Comparison of ENCODE assay signal across 20 mouse cellular contexts in the genomic region with DNA sequence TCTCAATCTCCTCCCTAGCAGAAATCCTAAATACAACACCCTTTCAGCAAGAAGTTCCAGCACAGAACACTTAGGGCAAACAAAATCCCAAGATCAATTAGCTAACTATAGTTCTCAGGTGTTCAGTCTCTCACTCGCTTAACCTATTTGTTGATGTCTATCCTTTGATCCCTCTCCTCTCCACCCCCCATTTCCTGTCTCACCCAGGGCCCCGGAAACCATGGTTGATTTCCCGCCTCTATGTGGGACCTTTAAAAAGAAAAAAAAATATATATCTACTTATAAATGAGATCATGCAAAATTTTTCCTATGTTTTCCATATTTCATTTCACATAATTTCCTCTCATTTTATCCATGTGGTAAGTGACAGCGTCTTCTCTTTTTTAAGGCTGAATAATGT. TPM values are rescaled to one million over a fixed set of nuclear protein-coding genes. Genes with fewer than 3 reads are reported as not detected.
A peak's percentile ranks its signal among the peaks of the same experiment; 100 is the strongest.
DNase-seq lines count a peak whose midpoint lies in the region; ATAC-seq and TF ChIP-seq lines count a peak whose summit lies in the region.
"Had no signal": no experiment of that assay in that cellular context is flagged by ENCODE, and none has a peak within 500 bp of the region (broad histone marks: within the 10 kb centered on the region; RNA-seq: fewer than 3 reads in every experiment).

No protein-coding gene starts in this region.

- WGBS in spleen, adult 2 months = 10% methylated on average over 4 of the region's 4 CpGs

- H3K4me1 ChIP-seq in spleen, adult 2 months (ENCODE audit: control insufficient read depth, insufficient read depth, insufficient read length) = peaks cover 43% of the 10 kb centered on the region; the same call in 1 of the 2 replicates

- peaks cover 12% of the 10 kb centered on the region; the same call in 1 of the 2 replicates for H3K36me3 ChIP-seq in spleen, adult 2 months (ENCODE audit: control insufficient read depth, insufficient read depth, low read length)

- no peak overlapping the region for H3K4me3 ChIP-seq in spleen, adult 2 months (ENCODE audit: extremely low read depth, insufficient read depth, insufficient read length)
- H3K4me3 ChIP-seq: heart, embryonic 12.5 days; hindbrain, embryonic 10.5 days had no signal

- peak; percentile 1 for DNase-seq in cerebellum, adult 9-10 months
- no peak for DNase-seq in cerebellum, postnatal 10 days
- DNase-seq in spleen, adult 2 months (ENCODE audit: low read depth in 1 of 2, low spot score in 2 of 2) = peak in 1 of 2 experiments; percentile 32
- DNase-seq in spleen, postnatal 4 days (ENCODE audit: low spot score in 2 of 2) = no peak
- DNase-seq in thymus, postnatal 36 days = peak; percentile 66 to 78
- no peak for DNase-seq in cerebellum, adult 11 months
- DNase-seq: adrenal gland, adult 8-10 months; cerebellum, postnatal 36 days; gastrocnemius, postnatal 25 days; layer of hippocampus, adult 9-11 months had no signal

- peak overlapping the region; percentile 83 for H3K27ac ChIP-seq in spleen, adult 2 months (ENCODE audit: insufficient read depth, low read length)
- H3K27ac ChIP-seq: hindbrain, embryonic 10.5 days; kidney, postnatal 0 days had no signal

- peak; percentile 2; the same call in 1 of the 2 replicates for ATAC-seq in megakaryocyte, adult 5-6 weeks (ENCODE audit: poor library complexity, severe bottlenecking)
- no peak for ATAC-seq in megakaryocyte-erythroid progenitor cell, adult 5-6 weeks (replicated peaks; ENCODE audit: low FRiP score, low TSS enrichment, poor library complexity, severe bottlenecking)

- TF ChIP-seq POLR2A in spleen, adult 2 months (IDR thresholded peaks at IDR 0.05; ENCODE audit: low read depth, low read length) = no peak

- no peaks in the 10 kb centered on the region for H3K27me3 ChIP-seq in spleen, adult 2 months (ENCODE audit: control insufficient read depth, insufficient read depth, low read length)
- H3K27me3 ChIP-seq: heart, embryonic 12.5 days had no signal

- no peak for TF ChIP-seq CTCF in spleen, adult 2 months (IDR thresholded peaks at IDR 0.05; ENCODE audit: extremely low read depth, insufficient read depth, insufficient read length, insufficient replicate concordance)

RNA-seq across cellular contexts. Expression of a gene that starts 9.7 kb away (rescaled TPM):
- polyA plus RNA-seq in spleen, adult 2 months (2012; rRNA removed) = 28.2 and 33.2 TPM in 2 replicates
- total RNA-seq in megakaryocyte, adult 5-6 weeks (2015) = 68.7 and 72.3 TPM in 2 replicates
- 117 and 130 TPM in 2 replicates for total RNA-seq in megakaryocyte, adult 5-6 weeks (2017)
- 51.7 and 65.3 TPM in 2 replicates for total RNA-seq in megakaryocyte-erythroid progenitor cell, adult 5-6 weeks (2014; fragmentation: Nextera tagmentation)
- 26.9 and 53.4 TPM in 2 replicates for total RNA-seq in megakaryocyte-erythroid progenitor cell, adult 5-6 weeks (2017)

RNA-seq across cellular contexts. Expression of a gene that starts 25.2 kb away (rescaled TPM):
- polyA plus RNA-seq in spleen, adult 2 months (2012; rRNA removed) = 0.15 TPM in 1 of 2 replicates, not detected in the other
- 0.14 TPM in 1 of 2 replicates, not detected in the other for total RNA-seq in megakaryocyte, adult 5-6 weeks (2015)
- total RNA-seq in megakaryocyte, adult 5-6 weeks (2017) = not detected in 2 replicates
- not detected in 2 replicates for total RNA-seq in megakaryocyte-erythroid progenitor cell, adult 5-6 weeks (2014; fragmentation: Nextera tagmentation)
- total RNA-seq in megakaryocyte-erythroid progenitor cell, adult 5-6 weeks (2017) = not detected in 2 replicates
- total RNA-seq: gastrocnemius, postnatal 25 days had no signal
- polyA plus RNA-seq: embryonic facial prominence, embryonic 11.5 days; G1E; heart, embryonic 12.5 days; hindbrain, embryonic 10.5 days; intestine, embryonic 14.5 days; lung, embryonic 16.5 days; midbrain, embryonic 11.5 days had no signal

Comparison
In these comparisons a context has a peak if more than half of its experiments do, and no peak if none do; other contexts are left out.
1. DNase-seq: peak in cerebellum, adult 9-10 months (single experiment) and thymus, postnatal 36 days (2 of 2); none in cerebellum, postnatal 10 days (0 of 2), spleen, postnatal 4 days (0 of 2) and cerebellum, adult 11 months (single experiment).